Mouse (Mus musculus) skeletal muscle tissue, adult 2 months (tissue): Measurements from ENCODE around the gene Naxd.
"Not testable (repeated sequence)": the region's sequence is repeated elsewhere in the genome, so short reads cannot be mapped to it uniquely, and the experiment has no call there.

Experiments
- DNase-seq: peaks from one replicate; pipeline ENCODE4 v3.0.0-alpha.2; 2012; ENCODE audit warnings: low read depth, low spot score

The Naxd gene

DNA sequence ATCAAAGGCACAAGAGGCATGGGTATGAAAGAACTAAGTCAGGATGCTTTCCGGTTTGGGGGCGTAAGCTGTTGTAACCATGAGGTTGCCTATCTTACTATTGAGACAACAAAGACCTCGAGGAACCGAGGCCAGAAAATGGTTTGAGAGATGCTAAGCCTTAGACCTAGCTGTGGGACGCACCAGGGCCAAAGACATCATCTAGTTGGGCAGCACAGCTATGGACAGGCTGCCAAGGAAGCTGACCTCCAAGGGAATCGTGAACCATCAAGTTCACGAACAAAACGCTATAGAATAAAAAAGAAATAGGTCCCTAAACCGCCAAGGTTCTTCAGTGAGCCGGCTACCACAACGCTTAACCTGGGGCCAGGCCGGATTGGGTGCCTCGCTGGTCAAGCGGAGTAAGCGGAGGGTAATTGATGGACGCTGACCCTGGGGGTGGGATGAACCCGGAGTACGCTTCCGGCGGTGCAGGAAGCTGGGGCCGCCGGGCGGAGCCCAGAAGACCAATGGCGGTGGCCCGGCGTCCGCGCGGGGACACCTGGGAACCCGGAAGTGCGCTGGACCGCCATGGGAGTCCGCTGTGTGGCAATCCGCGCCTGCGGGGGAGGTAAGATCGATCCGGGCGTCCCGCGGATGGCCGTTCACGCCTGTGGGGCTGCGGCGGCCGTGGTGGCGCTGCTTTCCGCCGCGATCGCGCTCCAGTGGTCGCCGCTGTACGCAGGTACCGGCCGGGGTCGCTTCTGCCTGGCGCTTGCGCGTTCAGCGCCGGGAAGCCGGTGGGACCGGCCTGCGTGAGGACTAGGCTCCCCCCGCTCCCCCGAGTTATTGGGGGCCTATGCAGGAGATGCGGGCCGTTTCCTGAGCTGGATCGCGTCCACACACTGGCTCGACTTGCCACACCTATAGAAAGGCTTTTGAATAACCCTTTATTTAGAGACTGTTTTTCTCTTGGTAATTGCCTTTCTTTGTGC lies at the start of gene Naxd:
Gene Naxd (plus strand): TSS at position 490 of the 974 bp plus-strand sequence.
- DNase-seq: peak; percentile 87

DNA sequence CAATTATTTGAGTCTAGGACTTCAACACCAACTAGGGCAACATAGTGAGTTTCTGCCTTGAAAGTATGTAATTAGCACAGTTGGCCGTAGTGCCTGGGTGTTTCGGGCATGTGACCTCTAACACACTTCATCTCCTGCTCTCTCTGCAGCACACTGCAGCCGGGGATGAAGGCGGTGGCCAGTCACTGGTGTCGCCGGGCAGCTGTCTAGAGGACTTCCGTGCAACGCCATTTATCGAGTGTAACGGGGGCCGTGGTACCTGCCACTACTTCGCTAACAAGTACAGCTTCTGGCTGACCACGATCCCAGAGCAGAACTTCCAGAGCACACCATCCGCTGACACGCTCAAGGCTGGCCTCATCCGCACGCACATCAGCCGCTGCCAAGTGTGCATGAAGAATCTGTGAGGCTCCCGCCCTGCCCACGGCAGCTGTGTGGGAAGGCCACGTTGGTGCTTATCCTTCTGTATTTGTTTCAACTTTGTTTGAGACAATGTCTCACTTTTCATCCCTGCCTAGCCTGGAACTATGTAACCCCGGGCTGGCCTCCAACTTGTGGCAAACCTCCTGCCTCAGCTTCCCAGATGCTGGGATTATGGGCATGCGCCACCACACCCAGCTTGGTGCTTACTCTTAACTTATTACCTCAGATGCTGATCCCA lies 49.3 kb upstream of the Naxd start:
- DNase-seq: no peak

GRCm38 (mm10) chr8:11450184-11451113 lies 46.9 kb upstream of the Naxd start:
- DNase-seq: no peak

DNA sequence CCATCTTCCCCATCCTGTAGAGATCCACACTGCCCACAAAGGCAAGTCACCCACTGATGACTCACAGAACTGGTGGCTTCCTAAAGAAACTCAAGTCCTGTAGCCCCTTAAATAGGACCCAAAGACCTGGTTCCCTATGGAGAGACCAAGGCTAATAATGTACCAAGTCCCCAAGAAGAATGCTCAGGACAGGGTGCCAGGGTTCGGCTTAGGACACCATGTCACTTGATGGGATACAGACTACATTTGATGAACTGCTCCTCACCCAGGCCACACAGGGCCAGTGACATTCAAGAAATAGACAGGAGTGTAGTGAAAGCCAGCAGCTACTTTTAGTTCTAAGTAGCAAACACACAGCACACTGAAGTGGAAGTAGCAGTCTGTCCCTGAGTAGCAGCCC lies 45.2 kb upstream of the Naxd start:
- DNase-seq: no peak

GRCm38 (mm10) chr8:11452559-11452958 lies 44.7 kb upstream of the Naxd start:
- DNase-seq: no peak

DNA sequence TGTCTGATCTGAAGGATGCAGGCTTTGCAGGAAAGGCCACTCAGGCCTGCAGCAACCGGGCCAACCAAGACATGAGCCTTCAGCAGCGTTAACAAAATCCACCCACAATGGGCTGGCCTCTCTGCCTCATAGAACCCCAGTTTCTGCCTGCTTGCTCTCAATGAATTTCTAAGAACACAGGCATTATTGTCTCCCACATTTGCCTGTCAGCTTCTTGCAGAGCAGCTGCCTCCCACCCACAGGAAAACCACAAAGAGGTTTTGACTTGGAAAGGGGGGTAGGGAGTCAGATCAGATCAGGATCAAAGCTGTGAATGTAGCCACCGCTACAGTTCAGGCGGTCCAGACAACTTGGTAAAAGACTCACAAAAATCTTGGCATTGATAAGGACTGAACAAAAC lies 44.3 kb upstream of the Naxd start:
- DNase-seq: no peak

DNA sequence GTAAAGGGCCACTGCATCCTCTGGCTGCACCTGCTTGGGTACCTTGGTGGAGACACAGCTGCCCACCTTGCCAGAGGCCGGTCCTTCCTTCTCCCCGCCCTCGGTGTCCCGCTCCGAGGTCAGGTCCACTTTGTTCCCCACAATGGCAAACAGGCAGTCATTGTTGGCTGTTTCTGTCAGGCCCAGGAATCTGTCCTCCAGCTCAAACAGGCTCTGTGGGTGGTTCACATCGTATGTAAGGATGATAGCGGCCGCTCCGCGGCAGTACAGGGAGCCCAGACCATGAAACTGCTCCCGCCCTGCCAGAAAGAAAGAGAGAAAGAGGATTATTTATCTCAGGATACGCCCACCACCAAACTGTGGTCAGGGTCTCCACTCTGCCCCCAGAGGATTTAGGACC lies 43.1 kb upstream of the Naxd start:
- no peak for DNase-seq

GRCm38 (mm10) chr8:11457278-11457677 lies 40.0 kb upstream of the Naxd start:
- DNase-seq: no peak

GRCm38 (mm10) chr8:11457981-11458836 lies 39.1 kb upstream of the Naxd start:
- no peak for DNase-seq

- no peak for DNase-seq
Observed at GRCm38 (mm10) chr8:11459016-11459415, 38.3 kb upstream of the Naxd start.

DNA sequence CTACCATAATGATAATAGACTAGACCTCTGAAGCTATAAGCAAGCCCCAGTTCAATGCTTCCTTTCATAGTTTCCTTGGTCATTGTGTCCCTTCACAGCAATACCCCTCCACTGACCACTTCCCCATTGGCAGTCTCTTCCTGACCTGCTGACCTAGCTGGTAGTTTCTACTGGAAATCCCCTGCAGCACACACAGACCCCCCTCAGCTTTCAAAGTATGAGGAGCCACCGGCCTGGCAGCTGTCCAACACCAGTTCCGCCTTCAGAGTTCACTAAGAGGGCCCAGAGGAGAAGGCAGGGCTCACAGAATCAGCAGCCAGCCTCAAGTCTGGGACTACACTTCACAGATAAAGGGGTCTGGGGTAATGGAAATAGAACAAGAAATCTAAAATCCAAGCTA lies 36.4 kb upstream of the Naxd start:
- DNase-seq: no peak

- DNase-seq: no peak
Observed at GRCm38 (mm10) chr8:11461847-11462246, 35.5 kb upstream of the Naxd start.

DNA sequence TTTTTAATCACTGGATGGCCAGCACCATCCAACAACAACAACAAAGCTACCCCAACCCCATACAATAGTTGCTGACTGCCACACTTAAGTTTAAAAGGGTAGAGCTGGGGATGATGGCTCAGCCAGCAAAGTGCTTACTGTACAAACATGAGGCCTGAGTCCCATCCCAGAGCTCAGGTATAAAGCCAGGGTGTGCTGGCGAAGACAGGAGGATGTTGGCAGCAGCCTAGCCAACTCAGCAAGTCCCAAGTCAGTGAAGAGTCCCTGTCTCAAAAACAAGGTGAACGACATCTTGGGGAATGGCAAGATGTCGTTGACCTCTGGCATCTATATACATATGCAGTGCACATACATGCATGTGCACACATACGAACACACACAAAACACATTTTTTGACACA lies 34.7 kb upstream of the Naxd start:
- no peak for DNase-seq

- no peak for DNase-seq
Observed at GRCm38 (mm10) chr8:11463541-11463888, 33.8 kb upstream of the Naxd start.

DNA sequence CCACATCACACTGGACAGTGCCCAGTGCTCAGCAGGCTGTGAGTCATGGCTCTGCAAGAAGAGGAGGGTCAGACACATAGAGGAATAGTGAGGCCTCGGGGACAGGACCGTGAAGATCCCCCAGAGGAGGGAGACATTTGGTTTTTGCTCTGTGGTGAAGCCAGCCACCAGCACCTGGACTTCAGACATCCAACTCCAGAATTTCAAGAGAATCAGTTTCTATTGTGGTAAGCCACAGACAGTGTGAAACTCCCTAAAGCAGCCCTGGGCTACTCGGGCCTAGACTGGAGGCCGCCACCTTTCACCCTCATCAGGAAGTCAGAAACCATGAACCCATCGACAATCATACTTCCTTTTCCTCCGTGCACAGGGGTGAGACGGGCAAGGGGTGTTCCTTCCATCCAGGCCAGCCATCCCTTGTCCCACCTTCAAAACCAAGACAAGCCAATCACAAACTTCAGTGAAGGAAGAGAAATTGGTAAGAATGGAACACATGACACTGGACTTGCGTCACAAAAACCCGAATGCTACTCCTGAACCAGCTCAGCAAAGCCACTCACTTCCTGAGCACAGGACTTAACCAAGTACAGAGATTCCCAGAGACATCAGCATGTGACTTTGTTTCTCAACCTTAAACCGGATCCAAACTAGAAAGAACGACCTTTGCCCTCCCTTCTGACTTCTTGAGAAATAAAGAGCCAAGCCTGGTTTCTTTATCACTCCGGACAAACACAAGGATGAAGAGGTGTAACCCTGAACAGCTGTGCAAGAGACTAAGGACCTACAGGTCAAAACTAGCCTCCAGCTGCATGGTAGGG lies 33.2 kb upstream of the Naxd start:
- DNase-seq: no peak

GRCm38 (mm10) chr8:11464707-11464964 lies 32.7 kb upstream of the Naxd start:
- no peak for DNase-seq

DNA sequence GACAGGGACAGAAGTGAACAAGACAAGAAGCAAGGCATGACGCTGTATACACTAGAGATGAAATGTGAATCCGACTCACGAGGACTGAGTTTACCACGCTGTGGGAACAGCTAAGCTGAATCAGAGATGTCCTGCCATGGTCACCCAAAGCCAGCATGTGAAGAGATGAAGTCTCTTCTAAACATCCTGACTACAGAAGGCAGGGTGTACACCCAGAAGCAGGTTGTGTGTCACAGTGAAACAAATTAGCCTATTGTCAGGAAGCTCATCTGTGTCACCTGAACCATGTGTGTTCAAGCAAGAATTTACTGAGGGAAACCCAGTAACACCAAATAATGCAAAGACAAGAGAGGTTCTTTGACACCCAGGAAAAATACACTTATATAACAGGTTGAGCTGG lies 31.7 kb upstream of the Naxd start:
- no peak for DNase-seq

DNA sequence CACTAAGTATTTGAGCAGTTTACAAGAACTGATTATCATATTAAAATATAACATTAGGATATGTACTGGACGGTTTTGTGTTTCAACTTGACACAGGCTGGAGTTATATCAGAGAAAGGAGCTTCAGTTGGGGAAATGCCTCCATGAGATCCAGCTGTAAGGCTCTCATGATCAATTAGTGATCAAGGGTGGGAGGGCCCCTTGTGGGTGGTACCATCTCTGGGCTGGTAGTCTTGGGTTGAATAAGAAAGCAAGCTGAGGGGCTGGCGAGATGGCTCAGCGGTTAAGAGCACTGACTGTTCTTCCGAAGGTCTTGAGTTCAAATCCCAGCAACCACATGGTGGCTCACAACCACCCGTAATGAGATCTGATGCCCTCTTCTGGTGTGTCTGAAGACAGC lies 30.8 kb upstream of the Naxd start:
- not testable (repeated sequence) for DNase-seq

DNA sequence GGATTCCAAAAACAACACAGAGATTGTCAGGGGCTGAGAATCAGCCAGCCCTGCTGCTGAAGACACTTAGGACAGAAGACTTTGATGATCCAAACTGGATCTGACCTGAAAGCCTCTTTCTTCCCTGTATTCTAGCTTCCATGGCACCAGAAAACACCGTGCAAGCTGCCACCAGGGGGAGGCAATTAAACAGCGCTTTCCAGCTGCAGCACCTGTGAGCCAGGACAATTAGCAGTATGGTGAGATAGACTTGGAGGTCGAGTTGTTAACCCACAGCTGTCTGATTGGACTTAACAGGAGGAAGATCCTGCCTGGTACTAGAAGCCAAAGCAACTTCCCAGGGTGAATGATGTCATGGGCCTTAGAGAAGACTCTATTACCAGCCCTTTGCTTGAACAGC lies 28.2 kb upstream of the Naxd start:
- no peak for DNase-seq

- no peak for DNase-seq
Observed at GRCm38 (mm10) chr8:11470694-11471093, 26.6 kb upstream of the Naxd start.
